Mouse (Mus musculus): ENCODE measurements at regions not wholly inside any gene's neighbourhood (a gene's known extent, or its start where the extent isn't known, plus 50 kb on each side); places are given as distances from the start of the nearest gene placed in this dataset.

DNA sequence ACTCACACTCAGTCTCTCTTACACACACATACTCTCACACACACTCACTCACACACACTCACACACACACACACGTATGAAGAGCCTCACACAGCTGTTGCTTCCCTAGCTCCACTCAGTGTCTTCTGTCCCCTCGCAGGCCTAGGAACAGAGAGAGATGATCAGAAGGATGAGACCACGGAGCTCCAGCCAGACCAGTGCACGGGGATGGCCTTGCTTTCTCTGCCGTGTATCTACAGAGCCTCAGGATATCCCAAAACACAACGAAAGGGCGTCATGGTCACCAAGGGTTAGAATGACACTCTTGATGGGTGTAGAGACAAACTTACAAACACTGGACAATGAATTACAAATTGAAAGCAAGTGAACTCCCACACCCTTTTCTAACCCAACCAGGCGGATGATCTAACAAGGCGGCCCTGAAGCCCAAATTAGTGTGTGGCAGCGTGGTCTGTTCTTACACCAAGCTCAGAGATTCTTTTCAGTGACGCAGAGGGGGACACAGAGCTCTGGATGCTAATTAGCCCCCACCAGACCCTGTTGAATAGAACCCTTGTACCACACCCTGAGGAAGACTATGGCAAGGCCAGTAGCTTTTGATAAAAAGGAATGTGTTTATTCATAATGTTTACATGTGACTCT is 83.0 kb downstream of the Gm11011 start:
- TF ChIP-seq CTCF (IDR thresholded peaks at IDR 0.05; ENCODE audit: low read depth) (no peak), EP300 (optimal IDR thresholded peaks at IDR 0.05) (no peak)

Measured in stomach, postnatal 0 days (tissue).